Mouse (Mus musculus): ENCODE measurements around the gene Ppp2r2c. TPM values are rescaled to one million over a fixed set of nuclear protein-coding genes. Genes with fewer than 3 reads are reported as not detected.

The Ppp2r2c gene
- 38.3 and 44.6 TPM in 2 replicates for polyA plus RNA-seq (2014; fragmentation: Nextera tagmentation; extraction: Ambion mirVana)

DNA sequence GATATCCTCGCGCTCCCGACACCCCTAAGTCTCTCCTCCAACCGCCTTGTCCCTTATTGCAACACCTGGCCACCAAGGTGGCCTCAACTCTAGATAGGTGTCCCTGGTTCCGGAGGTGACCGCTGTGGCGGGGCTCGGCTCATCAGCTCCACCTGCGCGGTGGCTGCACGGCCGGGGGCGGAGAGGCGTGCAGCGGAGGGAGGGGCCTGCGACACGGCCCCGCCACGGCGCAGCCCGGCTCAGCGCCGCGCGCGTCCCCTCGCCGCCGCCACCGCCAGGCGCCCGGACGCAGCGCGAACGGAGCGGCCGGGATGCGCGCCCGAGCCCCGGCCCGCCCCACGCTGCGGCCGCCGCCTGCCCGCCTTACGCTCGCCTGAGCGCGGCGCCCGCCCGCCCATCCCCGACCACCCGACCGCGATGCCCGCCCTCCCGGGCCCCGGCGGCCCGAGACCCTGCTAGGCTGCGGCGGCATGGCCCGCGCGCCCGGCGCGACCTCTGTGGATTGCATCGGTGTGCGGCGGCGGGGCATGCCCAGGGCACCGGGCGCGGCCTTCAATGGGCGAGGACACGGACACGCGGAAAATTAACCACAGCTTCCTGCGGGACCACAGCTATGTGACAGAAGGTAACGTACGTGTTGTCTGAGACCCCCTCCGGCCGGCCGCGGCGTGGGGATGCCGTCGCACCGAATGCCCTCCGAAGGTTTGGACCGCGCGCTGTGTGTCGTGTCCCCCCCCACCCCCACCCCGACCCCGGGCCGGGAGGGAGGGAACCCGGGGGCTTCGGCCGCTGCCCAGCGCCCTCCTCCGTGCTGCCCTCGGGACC, at the start of gene Ppp2r2c:
TSS of gene Ppp2r2c (plus strand) at position 248 of the 825 bp plus-strand sequence.
- peak within 1 kb of the TSS; percentile 69 for H3K9ac ChIP-seq (replicated peaks; ENCODE audit: low read length)
- no peaks in the 10 kb centered on the region for H3K9me3 ChIP-seq (ENCODE audit: control insufficient read depth, low read length)
- H3K4me1 ChIP-seq (ENCODE audit: control insufficient read depth, insufficient read depth, low read length) = no peaks in the 10 kb centered on the region
- H3K4me3 ChIP-seq (replicated peaks; ENCODE audit: low read depth, low read length) = peak within 1 kb of the TSS; percentile 52
- peak within 1 kb of the TSS; percentile 66 for H3K4me2 ChIP-seq (ENCODE audit: low read length)
- peaks cover 64% of the 10 kb centered on the region for H3K27me3 ChIP-seq (ENCODE audit: control insufficient read depth, insufficient read depth, low read length)
- no peaks in the 10 kb centered on the region for H3K36me3 ChIP-seq (ENCODE audit: control insufficient read depth, insufficient read depth, low read length)
- ATAC-seq (ENCODE audit: low FRiP score, low TSS enrichment) (peak; percentile 41), DNase-seq (peak; percentile 72)
- peak within 1 kb of the TSS; percentile 65 for H3K27ac ChIP-seq (replicated peaks; ENCODE audit: low read depth, low read length)
- WGBS = under 1% methylated on average over 96 of the region's 108 CpGs

DNA sequence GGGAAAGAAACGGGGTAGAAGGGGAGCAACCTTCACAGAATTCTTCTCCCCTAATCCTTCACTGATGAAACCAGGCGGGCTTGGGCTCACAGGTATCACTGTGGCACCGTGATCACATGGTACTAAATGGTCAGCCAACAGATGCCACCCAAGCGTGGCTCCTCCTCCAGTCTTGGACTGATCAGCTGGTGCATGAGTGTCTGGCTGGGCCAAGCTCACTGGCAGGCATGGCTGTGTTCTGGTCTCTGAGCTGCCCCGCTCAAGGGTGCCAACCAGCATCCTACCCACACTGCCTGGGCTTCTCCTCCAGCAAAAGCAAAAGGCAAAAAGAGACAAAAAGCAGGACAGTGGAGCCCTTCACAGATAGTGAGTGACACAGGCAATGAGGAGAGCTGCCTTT, 48.6 kb upstream of the Ppp2r2c start:
- DNase-seq (no peak), ATAC-seq (ENCODE audit: low FRiP score, low TSS enrichment) (no peak)
- Histone ChIP-seq H3K36me3 (ENCODE audit: control insufficient read depth, insufficient read depth, low read length) (0 out of 2 replicates have a peak, but pooled peaks cover 5% of the 10 kb centered on the region), H3K4me2 (ENCODE audit: low read length) (no peak overlapping the region), H3K27me3 (ENCODE audit: control insufficient read depth, insufficient read depth, low read length) (no peaks in the 10 kb centered on the region), H3K9me3 (ENCODE audit: control insufficient read depth, low read length) (no peaks in the 10 kb centered on the region), H3K27ac (replicated peaks; ENCODE audit: low read depth, low read length) (no peak overlapping the region), H3K4me3 (replicated peaks; ENCODE audit: low read depth, low read length) (no peak overlapping the region), H3K9ac (replicated peaks; ENCODE audit: low read length) (no peak overlapping the region), H3K4me1 (ENCODE audit: control insufficient read depth, insufficient read depth, low read length) (no peaks in the 10 kb centered on the region)
- 91% methylated on average over 5 of the region's 5 CpGs for WGBS

DNA sequence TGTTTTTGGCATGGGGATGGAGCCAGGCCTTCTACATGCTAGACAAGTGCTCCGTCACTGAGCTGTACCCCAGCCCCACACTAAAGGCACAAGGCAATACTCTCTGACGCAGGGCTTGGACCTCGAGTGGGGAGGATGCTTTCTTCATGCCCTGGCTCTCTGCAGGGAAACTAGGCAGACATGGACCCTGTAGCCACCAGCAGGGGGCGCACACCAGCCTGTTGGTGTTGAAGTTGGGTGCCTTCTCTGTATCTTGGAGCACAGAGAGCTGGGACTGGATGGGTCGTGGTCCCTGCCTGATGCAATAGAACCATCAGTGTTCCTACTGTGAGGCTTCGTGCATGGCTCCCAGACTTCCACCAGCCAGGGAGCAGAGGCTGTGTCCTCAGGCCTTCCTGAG, 48.2 kb upstream of the Ppp2r2c start:
- H3K36me3 ChIP-seq (ENCODE audit: control insufficient read depth, insufficient read depth, low read length) = 0 out of 2 replicates have a peak, but pooled peaks cover 5% of the 10 kb centered on the region
- H3K4me1 ChIP-seq (ENCODE audit: control insufficient read depth, insufficient read depth, low read length) = no peaks in the 10 kb centered on the region
- H3K4me2 ChIP-seq (ENCODE audit: low read length) = no peak overlapping the region
- H3K9me3 ChIP-seq (ENCODE audit: control insufficient read depth, low read length) = no peaks in the 10 kb centered on the region
- H3K9ac ChIP-seq (replicated peaks; ENCODE audit: low read length) = no peak overlapping the region
- WGBS = 52% methylated on average over 6 of the region's 6 CpGs
- no peak for ATAC-seq (ENCODE audit: low FRiP score, low TSS enrichment)
- no peaks in the 10 kb centered on the region for H3K27me3 ChIP-seq (ENCODE audit: control insufficient read depth, insufficient read depth, low read length)
- no peak overlapping the region for H3K27ac ChIP-seq (replicated peaks; ENCODE audit: low read depth, low read length)
- peak; percentile 75 for DNase-seq
- no peak overlapping the region for H3K4me3 ChIP-seq (replicated peaks; ENCODE audit: low read depth, low read length)

DNA sequence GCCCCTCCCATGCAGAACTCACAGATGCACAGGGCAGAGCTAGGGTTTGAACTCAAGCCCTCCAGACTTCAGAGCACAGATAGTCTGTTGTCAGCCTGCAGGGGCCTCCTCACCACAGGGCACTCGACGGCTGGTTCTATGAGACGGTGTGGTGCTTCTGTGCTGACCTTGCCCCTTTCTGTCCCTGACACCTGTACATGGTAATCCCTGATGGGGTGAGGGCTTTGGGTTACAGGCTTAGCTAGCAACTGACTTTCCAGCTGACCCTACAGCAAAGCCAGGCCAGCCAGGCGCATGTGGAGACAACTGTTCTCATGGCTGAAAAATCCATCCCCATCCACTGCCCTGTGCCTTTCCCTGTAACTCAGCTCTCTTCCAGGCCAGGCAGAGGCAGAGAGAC, 45.4 kb upstream of the Ppp2r2c start:
- ATAC-seq (ENCODE audit: low FRiP score, low TSS enrichment) = no peak

DNA sequence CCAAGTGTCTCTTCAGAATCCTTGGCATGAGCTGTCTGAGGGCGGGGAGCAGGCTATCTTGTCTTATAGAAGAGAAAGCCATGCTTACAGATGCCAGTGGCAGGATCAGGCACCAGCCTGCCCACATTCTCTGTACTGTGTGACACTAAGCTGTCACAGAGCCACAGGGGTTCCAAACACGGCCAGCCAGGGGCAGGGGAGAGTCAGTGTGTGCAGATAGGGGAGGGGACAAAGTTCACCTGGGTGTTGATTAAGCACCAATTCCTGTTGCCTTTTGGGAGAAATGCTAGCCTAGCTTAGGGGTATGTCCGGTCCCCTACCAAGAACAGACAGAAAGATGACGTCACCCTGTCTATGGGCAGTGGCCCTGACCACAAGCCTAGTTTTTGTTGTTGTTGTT, 39.2 kb upstream of the Ppp2r2c start:
- DNase-seq (no peak), ATAC-seq (ENCODE audit: low FRiP score, low TSS enrichment) (no peak)
- 82% methylated on average over 4 of the region's 4 CpGs for WGBS
- Histone ChIP-seq H3K9me3 (ENCODE audit: control insufficient read depth, low read length) (no peaks in the 10 kb centered on the region), H3K4me2 (ENCODE audit: low read length) (no peak overlapping the region), H3K4me3 (replicated peaks; ENCODE audit: low read depth, low read length) (no peak overlapping the region), H3K36me3 (ENCODE audit: control insufficient read depth, insufficient read depth, low read length) (0 out of 2 replicates have a peak, but pooled peaks cover 10% of the 10 kb centered on the region), H3K4me1 (ENCODE audit: control insufficient read depth, insufficient read depth, low read length) (peaks cover 8% of the 10 kb centered on the region), H3K27ac (replicated peaks; ENCODE audit: low read depth, low read length) (no peak overlapping the region), H3K27me3 (ENCODE audit: control insufficient read depth, insufficient read depth, low read length) (no peaks in the 10 kb centered on the region), H3K9ac (replicated peaks; ENCODE audit: low read length) (no peak overlapping the region)

More for the DNA sequence above, 45.4 kb upstream of the Ppp2r2c start:
- Histone ChIP-seq H3K27me3 (ENCODE audit: control insufficient read depth, insufficient read depth, low read length) (no peaks in the 10 kb centered on the region), H3K9me3 (ENCODE audit: control insufficient read depth, low read length) (no peaks in the 10 kb centered on the region), H3K4me1 (ENCODE audit: control insufficient read depth, insufficient read depth, low read length) (no peaks in the 10 kb centered on the region), H3K4me3 (replicated peaks; ENCODE audit: low read depth, low read length) (no peak overlapping the region), H3K4me2 (ENCODE audit: low read length) (no peak overlapping the region), H3K27ac (replicated peaks; ENCODE audit: low read depth, low read length) (no peak overlapping the region), H3K9ac (replicated peaks; ENCODE audit: low read length) (no peak overlapping the region), H3K36me3 (ENCODE audit: control insufficient read depth, insufficient read depth, low read length) (0 out of 2 replicates have a peak, but pooled peaks cover 14% of the 10 kb centered on the region)
- no peak for DNase-seq
- WGBS = 95% methylated on average over 4 of the region's 4 CpGs

DNA sequence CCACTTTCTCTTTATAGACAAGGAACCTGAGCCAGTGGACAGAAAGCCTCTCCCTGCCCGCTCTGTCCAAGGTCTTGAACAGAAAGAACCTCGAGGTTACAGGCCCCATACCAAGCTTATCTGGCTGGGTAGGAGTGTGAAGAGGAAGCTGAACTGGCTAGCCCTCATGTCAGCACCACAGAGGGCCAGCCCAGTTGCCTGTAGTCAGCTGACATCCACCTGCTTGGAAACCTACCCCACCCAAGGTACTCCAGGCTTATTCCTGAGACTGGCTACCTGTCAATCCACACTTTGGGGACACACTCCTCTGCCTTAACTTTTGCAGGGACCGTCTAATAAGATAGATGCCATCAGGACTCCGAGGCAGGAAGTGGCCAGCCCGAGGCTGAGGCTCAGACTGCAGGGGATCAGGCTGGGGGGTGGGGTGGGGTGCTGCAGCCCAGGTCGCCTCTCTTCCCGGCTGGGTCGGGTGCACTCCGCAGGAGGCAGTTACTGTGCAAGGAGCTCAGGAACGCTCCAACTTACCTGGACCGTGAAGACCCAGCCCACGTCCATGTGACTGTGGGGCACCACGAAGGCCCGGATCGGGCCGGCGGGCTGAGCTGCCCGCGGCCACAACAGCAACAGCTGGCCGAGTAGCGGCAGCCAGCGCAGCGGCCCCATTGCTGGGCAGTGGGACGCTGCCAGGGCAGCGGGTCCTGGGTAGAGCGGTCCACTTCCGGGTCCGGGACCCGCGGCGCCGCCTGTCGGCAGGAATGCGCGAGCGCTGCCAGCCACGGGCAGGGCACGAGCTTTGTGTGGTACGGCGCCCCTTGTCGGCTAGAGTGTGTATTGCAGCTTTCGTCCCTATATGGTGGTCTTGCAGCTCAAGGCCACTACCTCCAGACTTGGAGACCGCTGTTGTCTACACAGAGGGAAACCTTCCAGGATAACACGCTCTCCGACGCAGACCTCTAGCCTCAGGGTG, 38.1 kb upstream of the Ppp2r2c start, which contains the start of gene Man2b2:
TSS of gene Man2b2 (minus strand) at position 741 of the 967 bp plus-strand sequence.
- ATAC-seq (ENCODE audit: low FRiP score, low TSS enrichment) (peak; percentile 86), DNase-seq (peak; percentile 90)
- H3K9me3 ChIP-seq (ENCODE audit: control insufficient read depth, low read length) = no peaks in the 10 kb centered on the region
- no peak within 1 kb of the TSS for H3K27ac ChIP-seq (replicated peaks; ENCODE audit: low read depth, low read length)
- no peaks in the 10 kb centered on the region for H3K27me3 ChIP-seq (ENCODE audit: control insufficient read depth, insufficient read depth, low read length)
- H3K4me3 ChIP-seq (replicated peaks; ENCODE audit: low read depth, low read length) = peak within 1 kb of the TSS; percentile 45
- peak within 1 kb of the TSS; percentile 65 for H3K4me2 ChIP-seq (ENCODE audit: low read length)
- H3K4me1 ChIP-seq (ENCODE audit: control insufficient read depth, insufficient read depth, low read length) = peaks cover 8% of the 10 kb centered on the region
- H3K36me3 ChIP-seq (ENCODE audit: control insufficient read depth, insufficient read depth, low read length) = 0 out of 2 replicates have a peak, but pooled peaks cover 10% of the 10 kb centered on the region
- WGBS = 3% methylated on average over 46 of the region's 46 CpGs
- peak within 1 kb of the TSS; percentile 57 for H3K9ac ChIP-seq (replicated peaks; ENCODE audit: low read length)

DNA sequence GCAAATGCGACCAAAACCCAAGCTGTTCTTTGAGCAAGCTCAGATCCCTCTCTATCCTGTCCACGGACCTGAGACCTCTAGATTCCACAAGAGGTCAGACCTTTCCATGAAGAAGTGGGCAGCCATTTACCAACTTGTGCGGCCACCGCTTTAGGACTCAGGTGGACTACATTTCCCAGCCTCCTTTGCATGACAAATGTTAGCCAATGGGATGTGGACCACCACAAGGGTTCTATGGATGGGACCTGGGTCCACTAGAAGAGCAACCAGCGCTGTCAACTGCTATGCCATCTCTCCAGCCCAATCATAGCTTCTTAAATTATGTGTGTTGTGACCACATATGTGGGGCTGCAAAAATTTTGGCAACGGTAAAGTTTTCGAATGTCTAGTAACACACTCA, 37.0 kb upstream of the Ppp2r2c start:
- H3K27me3 ChIP-seq (ENCODE audit: control insufficient read depth, insufficient read depth, low read length) = no peaks in the 10 kb centered on the region
- no peak for ATAC-seq (ENCODE audit: low FRiP score, low TSS enrichment)
- H3K36me3 ChIP-seq (ENCODE audit: control insufficient read depth, insufficient read depth, low read length) = 0 out of 2 replicates have a peak, but pooled peaks cover 6% of the 10 kb centered on the region
- no peak overlapping the region for H3K27ac ChIP-seq (replicated peaks; ENCODE audit: low read depth, low read length)
- peaks cover 8% of the 10 kb centered on the region for H3K4me1 ChIP-seq (ENCODE audit: control insufficient read depth, insufficient read depth, low read length)
- no peak overlapping the region for H3K9ac ChIP-seq (replicated peaks; ENCODE audit: low read length)
- H3K4me3 ChIP-seq (replicated peaks; ENCODE audit: low read depth, low read length) = no peak overlapping the region
- WGBS = 66% methylated on average over 7 of the region's 7 CpGs
- H3K4me2 ChIP-seq (ENCODE audit: low read length) = peak overlapping the region; percentile 65
- DNase-seq = peak; percentile 60
- H3K9me3 ChIP-seq (ENCODE audit: control insufficient read depth, low read length) = no peaks in the 10 kb centered on the region

DNA sequence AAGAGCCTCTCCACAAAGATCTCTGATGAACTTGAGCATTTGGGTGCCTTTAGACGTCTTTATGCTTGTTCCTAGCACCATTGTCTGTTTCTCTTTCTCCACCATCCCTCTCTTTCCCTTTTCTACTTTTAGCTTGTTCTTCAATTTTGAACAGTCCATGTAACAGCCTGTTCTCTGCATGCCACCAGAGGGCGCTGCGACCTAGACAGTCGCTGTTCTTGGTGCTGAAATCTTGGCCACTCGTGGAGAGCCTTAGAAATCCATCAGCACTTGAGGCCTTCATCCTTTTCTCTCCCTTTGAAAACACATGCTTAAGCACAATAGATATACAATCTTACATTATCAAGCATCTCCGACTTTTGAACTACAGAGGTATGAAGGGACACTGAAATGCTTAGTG, 32.4 kb upstream of the Ppp2r2c start:
- Histone ChIP-seq H3K36me3 (ENCODE audit: control insufficient read depth, insufficient read depth, low read length) (no peaks in the 10 kb centered on the region), H3K4me2 (ENCODE audit: low read length) (no peak overlapping the region), H3K4me3 (replicated peaks; ENCODE audit: low read depth, low read length) (no peak overlapping the region), H3K9me3 (ENCODE audit: control insufficient read depth, low read length) (no peaks in the 10 kb centered on the region), H3K27me3 (ENCODE audit: control insufficient read depth, insufficient read depth, low read length) (no peaks in the 10 kb centered on the region), H3K9ac (replicated peaks; ENCODE audit: low read length) (no peak overlapping the region), H3K27ac (replicated peaks; ENCODE audit: low read depth, low read length) (no peak overlapping the region), H3K4me1 (ENCODE audit: control insufficient read depth, insufficient read depth, low read length) (peaks cover 4% of the 10 kb centered on the region)
- WGBS = under 1% methylated on average over 6 of the region's 6 CpGs
- DNase-seq (peak; percentile 91), ATAC-seq (ENCODE audit: low FRiP score, low TSS enrichment) (no peak)
